Mouse (Mus musculus): Measurements from ENCODE around the gene Olfr374. TPM values are rescaled to one million over a fixed set of nuclear protein-coding genes. Genes with fewer than 3 reads are reported as not detected.
"Not testable (repeated sequence)": the region's sequence is repeated elsewhere in the genome, so short reads cannot be mapped to it uniquely, and the experiment has no call there.

Gene Olfr374
- polyA plus RNA-seq (2012; fragmentation: generic; extraction: Trizol) = 0.01 TPM
- long read RNA-seq, experiment 1 = 0 reads
- long read RNA-seq, experiment 2 = 0 reads

DNA sequence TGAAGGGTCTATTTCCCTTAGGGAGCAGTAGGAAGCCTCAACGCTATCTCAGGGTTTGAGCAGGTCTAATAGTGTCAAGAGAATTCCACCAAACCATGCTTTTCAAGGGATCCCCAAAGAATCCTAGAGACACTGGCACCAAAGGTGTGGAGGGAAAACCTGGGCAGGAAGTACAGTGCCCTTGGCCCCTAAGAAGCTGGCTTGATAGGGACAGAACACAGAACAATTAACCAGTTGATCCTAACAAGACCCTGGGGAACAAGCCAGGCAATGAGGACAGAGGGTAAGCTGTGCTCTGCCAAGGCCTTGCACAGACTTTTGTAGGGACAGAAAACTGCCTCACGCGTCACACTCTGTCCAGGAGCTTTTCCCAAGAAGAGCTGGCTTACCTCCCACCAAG, at the start of gene Olfr374:
Olfr374 (plus strand) TSS at position 301 of the 400 bp plus-strand sequence.
- peaks cover 11% of the 10 kb centered on the region for H3K27me3 ChIP-seq (ENCODE audit: control insufficient read depth, insufficient read depth, insufficient read length)
- H3K79me2 ChIP-seq (ENCODE audit: control insufficient read depth, insufficient read depth) = no peaks in the 10 kb centered on the region
- H3ac ChIP-seq (ENCODE audit: control insufficient read depth, insufficient read length, low read depth) = no peak within 1 kb of the TSS
- no peaks in the 10 kb centered on the region for H3K36me3 ChIP-seq (ENCODE audit: control insufficient read depth, insufficient read depth)
- no peak for TF ChIP-seq USF1 (IDR thresholded peaks at IDR 0.05; ENCODE audit: low read depth)
- TF ChIP-seq CTCF (IDR thresholded peaks at IDR 0.05; ENCODE audit: control insufficient read depth, insufficient read depth, insufficient read length) = no peak
- no peak for TF ChIP-seq MAX (IDR thresholded peaks at IDR 0.05)
- no peak for TF ChIP-seq MYOD1 (IDR thresholded peaks at IDR 0.05; ENCODE audit: control insufficient read depth, insufficient read length, low read depth)
- no peak for TF ChIP-seq MYOG (IDR thresholded peaks at IDR 0.05; ENCODE audit: control insufficient read depth, extremely low read depth, insufficient read length)
- no peak for TF ChIP-seq CEBPB (IDR thresholded peaks at IDR 0.05; ENCODE audit: low read depth)
- no peak for TF ChIP-seq FOSL1 (IDR thresholded peaks at IDR 0.05; ENCODE audit: insufficient read depth, low read length, poor library complexity, severe bottlenecking)
- H3K79me3 ChIP-seq (ENCODE audit: low read depth) = no peaks in the 10 kb centered on the region
- no peak within 1 kb of the TSS for H3K4me3 ChIP-seq (ENCODE audit: insufficient read depth, poor library complexity, severe bottlenecking)

DNA sequence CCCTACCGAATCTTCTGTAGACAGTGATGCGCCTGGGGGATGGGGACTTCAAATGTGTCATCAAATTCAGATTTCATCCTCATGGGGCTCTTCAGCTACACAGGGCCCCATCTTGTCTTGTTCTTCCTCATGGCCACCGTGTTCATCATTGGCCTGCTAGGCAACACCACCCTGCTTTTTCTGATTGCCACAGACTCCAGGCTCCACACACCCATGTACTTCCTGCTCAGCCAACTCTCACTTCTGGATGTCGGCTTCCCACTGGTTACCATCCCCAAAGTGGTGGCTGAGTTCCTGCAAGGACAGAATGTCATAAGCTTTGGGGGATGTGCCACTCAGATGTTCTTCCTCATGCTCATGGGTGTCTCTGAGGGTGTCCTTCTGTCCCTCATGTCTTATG, 49.2 kb upstream of the Olfr374 start:
- not testable (repeated sequence) for H3K79me3 ChIP-seq (ENCODE audit: low read depth); H3K27me3 ChIP-seq (ENCODE audit: control insufficient read depth, insufficient read depth, insufficient read length); H3K79me2 ChIP-seq (ENCODE audit: control insufficient read depth, insufficient read depth); H3K36me3 ChIP-seq (ENCODE audit: control insufficient read depth, insufficient read depth); H3ac ChIP-seq (ENCODE audit: control insufficient read depth, insufficient read length, low read depth); H3K4me3 ChIP-seq (ENCODE audit: insufficient read depth, poor library complexity, severe bottlenecking)

DNA sequence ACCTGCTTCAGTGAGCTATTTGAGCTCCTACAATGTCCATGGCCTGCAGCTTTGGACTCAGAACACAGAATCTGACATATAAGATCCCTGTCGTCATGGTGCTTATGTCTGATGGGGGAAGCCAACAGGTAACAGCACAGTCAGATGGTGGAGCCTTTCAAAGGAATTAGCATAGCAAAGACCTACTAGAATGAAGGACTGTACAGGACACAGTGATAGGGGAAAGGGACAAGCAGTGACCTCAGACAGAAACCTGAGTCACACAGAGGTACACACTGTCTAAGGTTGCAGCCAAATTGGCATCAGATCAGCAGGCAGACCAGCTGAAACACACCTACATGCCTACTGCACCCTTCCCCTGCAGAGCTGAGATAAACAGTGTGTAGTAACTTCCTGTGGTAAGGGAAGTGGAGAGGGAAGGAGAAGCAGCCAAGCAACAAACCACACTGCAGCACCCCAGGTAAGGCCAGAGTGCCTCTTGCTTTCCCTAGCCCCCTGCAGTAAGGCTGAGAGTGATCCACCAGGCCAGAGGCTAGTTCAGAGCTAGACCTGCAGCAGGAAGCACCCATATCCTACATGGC, 39.9 kb upstream of the Olfr374 start:
- H3ac ChIP-seq (ENCODE audit: control insufficient read depth, insufficient read length, low read depth); H3K4me3 ChIP-seq (ENCODE audit: insufficient read depth, poor library complexity, severe bottlenecking); H3K79me2 ChIP-seq (ENCODE audit: control insufficient read depth, insufficient read depth); H3K36me3 ChIP-seq (ENCODE audit: control insufficient read depth, insufficient read depth); H3K79me3 ChIP-seq (ENCODE audit: low read depth); H3K27me3 ChIP-seq (ENCODE audit: control insufficient read depth, insufficient read depth, insufficient read length): not testable (repeated sequence)

DNA sequence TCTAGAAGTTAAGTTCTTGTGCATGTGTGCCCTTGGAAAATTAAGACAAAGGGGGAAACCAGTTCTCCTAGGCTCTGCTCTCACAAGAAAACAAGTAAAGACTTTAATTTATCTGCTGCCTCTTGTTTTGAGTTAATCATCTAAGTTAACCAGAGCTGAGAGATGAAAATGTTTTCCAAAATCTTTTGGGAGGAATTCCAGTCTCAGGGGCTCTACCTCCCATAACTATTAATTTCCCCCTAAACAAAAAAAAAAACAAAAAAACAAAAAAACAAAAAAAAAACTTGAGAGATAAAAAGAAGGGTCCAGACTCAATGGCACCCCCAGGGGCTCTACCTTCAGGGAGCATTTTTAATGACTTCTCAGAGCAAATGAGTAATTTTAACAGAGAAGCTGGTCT, 24.0 kb upstream of the Olfr374 start, which contains the start of gene Olfr373:
Olfr373 (plus strand) TSS at position 301 of the 400 bp plus-strand sequence.
- H3K27me3 ChIP-seq (ENCODE audit: control insufficient read depth, insufficient read depth, insufficient read length); H3K79me3 ChIP-seq (ENCODE audit: low read depth); H3ac ChIP-seq (ENCODE audit: control insufficient read depth, insufficient read length, low read depth); H3K79me2 ChIP-seq (ENCODE audit: control insufficient read depth, insufficient read depth); H3K36me3 ChIP-seq (ENCODE audit: control insufficient read depth, insufficient read depth); H3K4me3 ChIP-seq (ENCODE audit: insufficient read depth, poor library complexity, severe bottlenecking): not testable (repeated sequence)

DNA sequence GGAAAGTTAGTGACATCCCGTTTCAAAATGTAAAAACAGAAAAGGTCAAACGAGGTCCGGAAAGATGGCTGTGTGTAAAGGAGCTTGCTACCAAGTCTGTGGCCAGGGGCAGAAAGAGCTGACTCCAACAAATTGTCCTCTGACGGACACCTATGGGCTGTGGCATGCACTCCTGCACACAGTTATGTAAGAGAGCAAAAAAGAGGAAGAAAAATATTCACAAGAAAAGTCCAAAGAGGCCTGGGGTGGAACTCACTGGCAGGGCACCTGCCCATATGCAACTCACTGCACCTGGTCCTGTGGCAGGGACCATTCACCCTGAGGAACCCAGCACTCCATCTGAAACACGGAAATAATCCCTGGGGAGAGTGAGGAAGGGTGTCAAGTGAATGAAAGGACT, 22.1 kb upstream of the Olfr374 start:
- no peaks in the 10 kb centered on the region for H3K79me2 ChIP-seq (ENCODE audit: control insufficient read depth, insufficient read depth)
- no peaks in the 10 kb centered on the region for H3K79me3 ChIP-seq (ENCODE audit: low read depth)
- H3K36me3 ChIP-seq (ENCODE audit: control insufficient read depth, insufficient read depth) = no peaks in the 10 kb centered on the region
- TF ChIP-seq MAX (IDR thresholded peaks at IDR 0.05) (no peak), USF1 (IDR thresholded peaks at IDR 0.05; ENCODE audit: low read depth) (no peak)
- no peak overlapping the region for H3K4me3 ChIP-seq (ENCODE audit: insufficient read depth, poor library complexity, severe bottlenecking)
- H3ac ChIP-seq (ENCODE audit: control insufficient read depth, insufficient read length, low read depth) = no peak overlapping the region
- H3K27me3 ChIP-seq (ENCODE audit: control insufficient read depth, insufficient read depth, insufficient read length) = no peaks in the 10 kb centered on the region

DNA sequence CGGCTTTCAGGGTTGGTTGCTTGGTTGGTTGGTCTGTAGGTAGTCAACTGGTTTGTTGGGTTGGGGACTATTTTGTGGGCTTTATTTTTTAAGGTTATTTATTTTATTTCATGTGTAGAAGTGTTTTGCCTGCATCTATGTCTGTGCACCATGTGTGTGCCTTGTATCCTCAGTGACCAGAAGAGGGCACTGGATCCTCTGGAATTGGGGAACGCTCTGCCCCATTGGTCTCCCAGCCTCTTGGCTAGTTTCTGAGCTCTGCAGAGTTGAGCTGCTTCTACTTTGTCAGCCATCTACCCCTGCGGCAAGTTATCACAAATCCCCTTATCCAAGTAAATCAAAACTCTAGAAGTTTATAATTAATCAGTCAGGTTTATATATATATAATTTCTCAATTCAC, 19.2 kb upstream of the Olfr374 start:
- H3K79me3 ChIP-seq (ENCODE audit: low read depth); H3ac ChIP-seq (ENCODE audit: control insufficient read depth, insufficient read length, low read depth); H3K36me3 ChIP-seq (ENCODE audit: control insufficient read depth, insufficient read depth); H3K27me3 ChIP-seq (ENCODE audit: control insufficient read depth, insufficient read depth, insufficient read length); H3K4me3 ChIP-seq (ENCODE audit: insufficient read depth, poor library complexity, severe bottlenecking); H3K79me2 ChIP-seq (ENCODE audit: control insufficient read depth, insufficient read depth): not testable (repeated sequence)

DNA sequence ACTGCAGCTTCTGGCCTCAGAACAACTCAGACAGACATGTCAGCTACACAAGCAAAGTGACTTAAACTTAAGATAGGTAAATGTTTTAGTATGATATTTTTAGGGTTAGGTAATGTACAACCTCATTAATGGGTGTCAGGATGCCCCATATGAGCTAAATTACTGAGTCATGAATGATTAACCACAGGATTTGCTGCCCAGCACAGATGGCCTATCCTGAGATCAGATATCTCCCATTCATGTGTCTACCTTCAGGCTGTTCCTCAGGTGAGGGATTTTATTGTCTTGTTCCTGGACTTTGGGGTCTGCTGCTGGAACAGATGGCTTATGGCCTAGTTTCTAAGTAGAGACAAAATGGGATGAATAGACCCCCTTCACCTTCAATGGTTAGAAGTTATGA, 10.1 kb upstream of the Olfr374 start:
- H3K79me3 ChIP-seq (ENCODE audit: low read depth); H3K27me3 ChIP-seq (ENCODE audit: control insufficient read depth, insufficient read depth, insufficient read length); H3ac ChIP-seq (ENCODE audit: control insufficient read depth, insufficient read length, low read depth); H3K4me3 ChIP-seq (ENCODE audit: insufficient read depth, poor library complexity, severe bottlenecking); H3K36me3 ChIP-seq (ENCODE audit: control insufficient read depth, insufficient read depth); H3K79me2 ChIP-seq (ENCODE audit: control insufficient read depth, insufficient read depth): not testable (repeated sequence)

DNA sequence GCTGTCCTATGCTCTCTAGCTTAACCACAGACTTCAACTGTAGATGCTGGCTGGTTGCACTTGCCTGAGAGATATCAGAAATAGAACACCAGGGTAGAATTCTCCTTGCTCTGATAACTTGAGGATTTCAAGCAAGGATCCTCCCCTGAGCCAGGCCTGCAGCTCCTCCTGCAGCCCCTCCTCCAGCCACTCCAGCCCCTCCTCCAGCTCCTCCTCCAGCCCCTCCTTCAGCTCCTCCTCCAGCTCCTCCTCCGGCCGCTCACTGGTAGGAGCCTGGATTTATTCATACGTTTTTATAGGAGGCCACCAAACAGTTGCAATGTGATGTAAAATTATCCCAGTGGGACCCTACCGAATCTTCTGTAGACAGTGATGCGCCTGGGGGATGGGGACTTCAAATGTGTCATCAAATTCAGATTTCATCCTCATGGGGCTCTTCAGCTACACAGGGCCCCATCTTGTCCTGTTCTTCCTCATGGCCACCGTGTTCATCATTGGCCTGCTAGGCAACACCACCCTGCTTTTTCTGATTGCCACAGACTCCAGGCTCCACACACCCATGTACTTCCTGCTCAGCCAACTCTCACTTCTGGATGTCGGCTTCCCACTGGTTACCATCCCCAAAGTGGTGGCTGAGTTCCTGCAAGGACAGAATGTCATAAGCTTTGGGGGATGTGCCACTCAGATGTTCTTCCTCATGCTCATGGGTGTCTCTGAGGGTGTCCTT, 7.3 kb upstream of the Olfr374 start:
- H3K27me3 ChIP-seq (ENCODE audit: control insufficient read depth, insufficient read depth, insufficient read length); H3K4me3 ChIP-seq (ENCODE audit: insufficient read depth, poor library complexity, severe bottlenecking); H3ac ChIP-seq (ENCODE audit: control insufficient read depth, insufficient read length, low read depth); H3K79me2 ChIP-seq (ENCODE audit: control insufficient read depth, insufficient read depth); H3K36me3 ChIP-seq (ENCODE audit: control insufficient read depth, insufficient read depth); H3K79me3 ChIP-seq (ENCODE audit: low read depth): not testable (repeated sequence)

Measured in C2C12 (cell line).